12 mouse cellular contexts compared by ENCODE assay signal in genomic region chr14:45643461-45643860, GRCm38 (mm10). TPM values are rescaled to one million over a fixed set of nuclear protein-coding genes. Genes with fewer than 3 reads are reported as not detected.
DNase-seq lines count a peak whose midpoint lies in the region; ATAC-seq lines count a peak whose summit lies in the region.
"Had no signal": no experiment of that assay in that cellular context is flagged by ENCODE, and none has a peak within 500 bp of the region (broad histone marks: within the 10 kb centered on the region; RNA-seq: fewer than 3 reads in every experiment).

No protein-coding gene starts in this region.

- H3K9me3 ChIP-seq in neural tube, embryonic 12.5 days, result no peaks in the 10 kb centered on the region
- H3K9me3 ChIP-seq in hindbrain, embryonic 16.5 days (ENCODE audit: control insufficient read depth, low read length), result no peaks in the 10 kb centered on the region
- H3K9me3 ChIP-seq in neural tube, embryonic 14.5 days (ENCODE audit: control insufficient read depth, low read length), result no peaks in the 10 kb centered on the region
- H3K9me3 ChIP-seq: liver, embryonic 13.5 days had no signal

- H3K36me3 ChIP-seq in neural tube, embryonic 12.5 days, result no peaks in the 10 kb centered on the region
- no peaks in the 10 kb centered on the region for H3K36me3 ChIP-seq in hindbrain, embryonic 16.5 days (ENCODE audit: control insufficient read depth, insufficient read depth, low read length)
- H3K36me3 ChIP-seq in neural tube, embryonic 14.5 days (ENCODE audit: control insufficient read depth, insufficient read depth, low read length), result no peaks in the 10 kb centered on the region
- H3K36me3 ChIP-seq: liver, embryonic 13.5 days had no signal

- peak; percentile 83 for DNase-seq in heart, adult 11 months
- no peak for DNase-seq in heart, adult 18-20 months
- DNase-seq in neural tube, embryonic 10.5 days (ENCODE audit: extremely low spot score, low spot score), result no peak
- DNase-seq in ovary, adult 18-20 months (ENCODE audit: low spot score), result no peak
- DNase-seq in cerebellum, adult 18-20 months, result no peak
- DNase-seq: adrenal gland, adult 8-10 months; kidney, adult 18-20 months; kidney, postnatal 4 days; liver, embryonic 13.5 days had no signal

- 30% methylated on average over 3 of the region's 3 CpGs for WGBS in neural tube, embryonic 12.5 days
- WGBS in hindbrain, embryonic 16.5 days, result 18% methylated on average over 3 of the region's 3 CpGs
- WGBS in neural tube, embryonic 14.5 days, result 31% methylated on average over 3 of the region's 3 CpGs

- H3K4me3 ChIP-seq in neural tube, embryonic 12.5 days, result no peak overlapping the region
- H3K4me3 ChIP-seq in hindbrain, embryonic 16.5 days (ENCODE audit: low read length), result peak overlapping the region; percentile 5; the same call in 1 of the 2 replicates
- H3K4me3 ChIP-seq in neural tube, embryonic 14.5 days (ENCODE audit: low read depth, low read length), result no peak overlapping the region
- H3K4me3 ChIP-seq: liver, embryonic 13.5 days had no signal

- H3K27me3 ChIP-seq in neural tube, embryonic 12.5 days (replicated peaks), result no peaks in the 10 kb centered on the region
- no peaks in the 10 kb centered on the region for H3K27me3 ChIP-seq in hindbrain, embryonic 16.5 days (replicated peaks; ENCODE audit: control insufficient read depth, insufficient read depth, low read length)
- H3K27me3 ChIP-seq in neural tube, embryonic 14.5 days (ENCODE audit: control insufficient read depth, insufficient read depth, low read length), result no peaks in the 10 kb centered on the region
- H3K27me3 ChIP-seq: liver, embryonic 13.5 days had no signal

- H3K4me2 ChIP-seq in neural tube, embryonic 12.5 days (replicated peaks), result peak overlapping the region; percentile 31; the same call in 1 of the 2 replicates
- H3K4me2 ChIP-seq in hindbrain, embryonic 16.5 days (ENCODE audit: low read length), result peak overlapping the region; percentile 37
- H3K4me2 ChIP-seq in neural tube, embryonic 14.5 days (ENCODE audit: low read depth, low read length), result peak overlapping the region; percentile 0; the same call in 1 of the 2 replicates
- H3K4me2 ChIP-seq: liver, embryonic 13.5 days had no signal

- no peak overlapping the region for H3K27ac ChIP-seq in neural tube, embryonic 12.5 days
- H3K27ac ChIP-seq in hindbrain, embryonic 16.5 days (ENCODE audit: low read depth, low read length), result 0 out of 2 replicates have a peak overlapping the region, but pooled peaks have one; percentile 45
- peak overlapping the region; percentile 60 for H3K27ac ChIP-seq in neural tube, embryonic 14.5 days (ENCODE audit: low read depth, low read length)
- H3K27ac ChIP-seq: liver, embryonic 13.5 days had no signal

- peaks cover 18% of the 10 kb centered on the region for H3K4me1 ChIP-seq in neural tube, embryonic 12.5 days
- H3K4me1 ChIP-seq in hindbrain, embryonic 16.5 days (ENCODE audit: control insufficient read depth, insufficient read depth, low read depth, low read length), result peaks cover 21% of the 10 kb centered on the region
- H3K4me1 ChIP-seq in neural tube, embryonic 14.5 days (ENCODE audit: control insufficient read depth, insufficient read depth, low read length), result no peaks in the 10 kb centered on the region; the same call in 1 of the 2 replicates

- no peak overlapping the region for H3K9ac ChIP-seq in neural tube, embryonic 12.5 days
- no peak overlapping the region for H3K9ac ChIP-seq in hindbrain, embryonic 16.5 days (ENCODE audit: low read depth, low read length)
- no peak overlapping the region for H3K9ac ChIP-seq in neural tube, embryonic 14.5 days (replicated peaks; ENCODE audit: low read depth, low read length)
- H3K9ac ChIP-seq: liver, embryonic 13.5 days had no signal

- ATAC-seq in neural tube, embryonic 12.5 days (ENCODE audit: low FRiP score, low read depth), result peak; percentile 51; the same call in 1 of the 2 replicates
- ATAC-seq in hindbrain, embryonic 16.5 days, result peak; percentile 76
- ATAC-seq in neural tube, embryonic 14.5 days (ENCODE audit: low read depth), result peak; percentile 71; the same call in 1 of the 2 replicates

RNA-seq across cellular contexts. Expression of gene Ddhd1, which starts 14.5 kb away (rescaled TPM):
- 10 to 100 TPM in 1 of 2 experiments, 1 to 10 TPM in 1; 7.2 to 11.0 TPM for total RNA-seq in heart, adult 18-20 months (2021)
- polyA plus RNA-seq in neural tube, embryonic 12.5 days (2016; fragmentation: Nextera tagmentation; extraction: Ambion mirVana), result 23.3 and 23.5 TPM in 2 replicates
- 17.8 and 18.6 TPM in 2 replicates for polyA plus RNA-seq in hindbrain, embryonic 16.5 days (2015; fragmentation: Nextera tagmentation; extraction: Ambion mirVana)
- 31.0 and 34.1 TPM in 2 replicates for polyA plus RNA-seq in neural tube, embryonic 14.5 days (2014; fragmentation: Nextera tagmentation; extraction: Ambion mirVana)
